Mouse (Mus musculus) liver (tissue): ENCODE data around the gene Selenon.

ENCODE experiments used
- DNase-seq: peaks from one replicate; pipeline ENCODE4 v3.0.0-alpha.2; 2020; ENCODE audit warnings: mixed read lengths

Selenon gene

DNA sequence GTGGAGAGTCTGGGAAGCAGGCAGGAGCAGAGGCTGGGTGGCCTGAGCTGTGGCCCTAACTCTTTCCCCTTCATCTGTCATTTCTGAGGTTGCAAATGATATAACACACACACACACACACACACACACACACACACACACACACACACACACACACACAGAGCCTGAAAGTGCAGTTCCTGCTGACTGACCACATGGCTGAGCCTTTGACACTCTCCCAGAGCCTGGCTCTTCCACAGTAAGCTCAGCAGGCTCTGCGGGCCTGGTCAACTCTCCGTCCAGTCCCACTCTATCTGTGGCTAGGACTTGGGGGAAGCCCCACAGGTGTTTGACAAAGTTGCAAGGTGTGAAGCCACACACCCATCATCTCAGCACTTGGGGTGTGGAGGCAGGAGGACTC, 25.3 kb upstream of the Selenon start:
- DNase-seq = no peak

DNA sequence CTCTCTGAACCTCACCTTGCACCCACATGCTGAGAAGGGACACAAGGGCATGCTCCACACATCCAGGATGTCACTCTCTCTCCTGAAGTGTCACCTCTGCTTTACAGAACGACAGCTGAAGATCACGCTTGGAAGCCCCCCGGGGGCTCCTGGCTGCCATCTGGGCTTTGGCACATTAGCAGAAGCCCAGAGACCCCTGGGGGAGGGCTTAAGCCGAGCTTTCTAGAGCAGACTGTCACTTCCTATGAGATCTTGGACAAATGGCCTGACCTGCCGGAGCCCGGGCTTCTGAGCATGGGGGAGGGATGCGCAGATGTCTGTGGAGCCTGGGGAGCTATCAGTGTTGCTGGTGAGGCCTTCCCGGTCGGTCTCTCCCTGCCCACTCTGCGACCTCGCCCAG, 23.5 kb upstream of the Selenon start:
- no peak for DNase-seq

DNA sequence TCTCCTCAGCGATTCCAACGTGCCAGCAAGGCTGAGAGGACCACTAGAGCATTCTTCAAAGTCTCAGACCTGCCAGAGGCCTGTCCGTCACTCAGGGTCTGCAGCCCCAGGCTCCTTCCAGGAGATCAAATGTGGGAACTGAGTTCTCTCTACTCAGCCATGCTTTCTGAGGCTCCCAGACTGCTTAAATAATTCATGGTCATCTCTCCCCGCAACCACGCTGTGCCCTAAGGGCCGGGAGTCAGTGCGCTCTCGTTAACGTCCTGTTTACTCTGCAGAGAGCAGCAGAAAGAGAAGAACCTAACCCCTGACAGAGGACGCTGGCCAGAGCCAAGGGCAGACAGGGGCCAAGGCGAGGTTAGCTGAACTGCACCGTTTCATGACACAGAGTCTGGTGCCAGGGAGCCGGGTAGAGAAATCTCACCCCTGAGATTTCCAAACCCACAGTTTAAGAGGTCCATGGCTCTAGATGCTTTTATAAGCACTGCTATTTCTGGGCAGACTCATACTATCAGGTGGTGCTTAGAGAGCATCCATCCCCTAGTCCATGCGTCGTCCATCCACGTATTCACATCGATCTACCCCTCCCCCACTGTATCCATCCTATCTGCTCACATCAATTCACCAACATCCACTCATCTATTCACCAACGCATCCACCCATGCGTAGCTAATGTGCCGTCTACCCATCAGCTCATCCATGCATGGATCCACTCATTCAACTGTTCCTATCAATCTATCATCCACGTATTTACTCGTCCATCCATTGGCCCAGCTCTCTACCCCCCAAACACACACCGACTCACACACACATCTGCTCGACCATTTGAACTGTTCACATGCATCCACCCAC, 20.7 kb upstream of the Selenon start:
- DNase-seq = no peak

DNA sequence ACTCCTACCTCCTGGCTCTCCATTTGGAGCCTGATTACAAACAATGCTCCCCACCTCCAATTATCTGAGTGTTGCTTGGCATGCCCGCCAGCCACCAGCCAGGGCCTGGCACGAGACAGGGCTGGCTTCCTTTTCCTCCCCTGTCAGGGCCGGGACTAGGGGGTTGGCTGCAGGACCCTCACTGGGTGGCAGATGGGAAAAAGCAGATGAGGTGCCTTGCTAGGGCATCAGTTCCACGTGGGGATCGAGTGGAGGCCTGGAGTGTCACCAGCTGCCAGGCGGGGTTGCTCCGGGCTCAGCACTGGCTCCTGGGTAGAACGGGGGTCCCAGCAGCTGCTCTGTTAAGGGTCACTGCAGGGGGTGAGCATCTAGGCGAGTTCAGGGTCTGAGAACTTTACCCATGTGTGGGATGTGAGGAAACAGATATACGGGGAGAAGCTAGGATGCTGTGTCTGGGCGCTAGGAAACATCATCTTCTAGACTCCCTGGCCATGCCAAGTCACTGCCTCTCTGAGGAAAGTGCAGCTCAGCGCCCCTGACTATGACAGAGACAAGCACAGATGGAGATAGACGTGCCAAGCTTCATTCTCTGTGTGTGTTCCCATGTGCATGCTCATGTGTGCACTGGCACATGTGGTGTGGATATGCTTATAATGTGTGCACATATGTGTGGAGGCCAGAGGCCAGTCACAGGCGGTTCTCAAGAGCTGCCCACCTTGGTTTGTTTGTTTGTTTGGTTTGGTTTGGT, 18.9 kb upstream of the Selenon start:
- no peak for DNase-seq

DNA sequence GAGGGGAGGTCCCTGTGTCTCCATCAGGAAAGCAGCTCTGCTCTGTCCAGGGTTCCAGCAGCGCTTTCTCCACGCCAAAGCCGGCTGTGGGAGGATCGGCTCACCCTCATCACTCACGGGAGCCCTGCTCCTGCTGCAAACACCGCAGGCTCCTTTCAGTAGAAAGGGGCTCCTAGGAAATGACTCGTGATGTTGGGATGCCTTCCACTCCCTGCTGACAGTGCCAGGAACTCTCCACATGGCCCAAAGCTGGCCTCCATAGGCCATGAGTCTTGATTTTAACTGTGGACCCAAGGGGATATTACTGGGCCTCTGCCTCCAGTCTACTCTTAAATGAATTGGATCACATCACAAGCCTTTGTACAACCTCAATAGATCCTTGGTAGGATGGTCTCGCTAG, 17.9 kb upstream of the Selenon start:
- DNase-seq = no peak

DNA sequence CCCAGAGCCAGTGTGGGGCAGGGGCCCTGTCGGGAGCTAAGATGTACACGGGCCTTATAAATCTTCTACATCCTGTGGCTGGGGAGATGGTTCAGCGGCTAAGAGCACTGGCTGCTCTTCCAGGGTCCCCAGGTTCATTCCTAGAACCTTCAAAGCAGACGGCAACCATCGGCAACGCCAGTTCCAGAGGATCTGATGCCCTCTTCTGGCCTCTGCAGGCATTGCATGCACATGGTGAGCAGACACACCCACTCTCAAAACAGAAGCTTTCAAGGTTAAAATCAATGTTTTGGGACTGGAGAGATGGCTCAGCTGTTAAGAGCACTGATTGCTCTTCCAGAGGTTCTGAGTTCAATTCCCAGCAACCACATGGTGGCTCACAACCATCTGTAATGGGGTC, 17.2 kb upstream of the Selenon start:
- DNase-seq = peak; percentile 36

DNA sequence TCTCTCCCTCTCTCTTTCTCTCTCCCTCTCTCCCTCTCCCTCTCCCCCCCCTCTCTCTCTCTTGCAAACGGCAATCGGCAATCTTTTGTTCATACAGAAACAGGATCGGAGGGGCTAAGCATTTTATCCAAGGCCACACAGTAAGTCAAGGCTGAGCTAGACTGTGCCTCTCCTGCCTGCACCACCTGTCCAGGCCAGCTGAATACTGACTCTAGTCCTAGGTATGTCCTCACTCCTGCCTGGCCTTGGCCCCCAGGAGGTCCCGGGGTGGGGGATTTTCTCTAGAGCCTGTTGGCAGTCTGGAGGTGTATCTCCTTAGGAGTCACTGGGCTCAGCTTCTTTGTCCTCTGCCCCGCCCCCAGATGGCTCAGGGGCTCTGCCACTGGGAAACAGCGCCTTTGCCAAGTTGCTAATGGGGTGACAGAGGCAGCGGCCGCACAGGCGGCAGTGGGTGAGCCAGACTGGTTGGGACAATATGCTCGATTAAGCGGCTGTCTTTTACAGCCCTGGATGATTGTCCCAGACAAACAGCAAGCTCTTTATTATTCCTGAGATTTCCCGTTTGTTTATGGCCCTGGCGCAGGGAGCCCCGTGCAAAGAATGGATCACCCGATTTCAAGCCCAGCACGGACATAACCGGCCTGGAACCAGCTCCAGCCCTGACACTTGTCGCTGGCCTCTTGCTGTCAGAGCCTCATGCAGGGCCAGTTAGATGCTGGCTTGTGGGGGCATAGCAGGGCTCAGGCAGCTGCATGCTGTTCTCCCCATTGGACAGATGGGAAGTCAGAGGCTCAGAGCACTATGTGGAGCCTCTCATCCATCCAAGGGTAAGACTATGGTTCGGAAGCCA, 15.6 kb upstream of the Selenon start:
- DNase-seq = no peak

DNA sequence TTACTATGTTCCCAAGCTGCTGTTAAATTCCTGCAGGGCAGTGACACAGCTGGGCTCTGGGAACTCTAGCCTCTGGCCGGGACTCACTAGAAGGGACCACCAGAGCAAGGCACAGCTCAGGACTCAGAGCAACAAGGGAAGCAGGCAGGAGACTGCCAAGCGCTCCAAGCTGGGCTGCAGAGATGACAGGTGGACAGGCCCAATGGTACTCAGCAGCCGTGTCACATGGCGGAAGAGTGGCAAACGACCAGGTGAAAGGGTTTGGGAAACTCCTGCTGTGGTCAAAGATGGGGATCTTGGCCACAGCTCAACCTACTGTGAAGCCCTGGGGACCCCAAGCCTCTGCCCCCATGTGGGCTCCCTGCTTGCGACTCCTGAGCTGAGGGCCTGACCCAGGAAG, 12.1 kb upstream of the Selenon start:
- DNase-seq = no peak

DNA sequence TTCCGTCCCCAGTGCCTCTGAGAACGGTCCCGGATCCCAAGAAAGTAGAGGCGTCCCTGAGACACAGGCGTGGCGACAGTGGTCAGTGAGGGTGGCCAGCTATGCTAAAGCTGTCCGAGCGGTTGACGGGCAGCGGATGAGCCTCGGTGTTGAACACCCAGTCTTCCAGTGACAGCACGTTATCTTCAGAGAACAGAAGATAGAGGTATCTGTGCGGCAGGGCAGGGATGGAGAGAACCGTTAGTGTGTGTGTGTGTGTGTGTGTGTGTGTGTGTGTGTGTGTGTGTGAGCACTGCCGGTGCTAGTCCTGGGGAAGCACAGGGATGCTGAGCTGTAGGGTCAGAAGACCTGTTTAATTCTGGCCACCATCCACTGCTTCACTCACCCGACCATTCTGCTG, 11.7 kb upstream of the Selenon start:
- peak; percentile 34 for DNase-seq

DNA sequence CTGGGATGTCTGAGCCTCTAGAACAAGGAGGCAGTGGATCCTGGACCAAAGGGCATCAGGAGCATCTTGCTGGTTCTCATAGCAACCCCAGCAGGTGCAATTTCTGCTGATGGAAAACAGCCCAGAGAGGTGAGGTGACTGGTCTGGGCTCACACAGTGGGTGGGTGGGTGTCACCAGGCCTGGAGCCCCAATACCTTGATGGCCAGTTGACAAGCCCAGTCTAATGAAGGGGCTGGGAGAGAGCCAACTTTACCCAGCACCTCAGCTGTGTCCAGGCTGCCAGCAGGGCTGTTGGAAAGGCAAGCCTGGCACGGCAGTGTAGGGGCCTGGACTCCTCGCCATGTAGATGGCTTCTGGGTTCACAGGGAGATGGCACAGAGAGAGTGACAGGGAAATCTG, 10.0 kb upstream of the Selenon start:
- DNase-seq = no peak

DNA sequence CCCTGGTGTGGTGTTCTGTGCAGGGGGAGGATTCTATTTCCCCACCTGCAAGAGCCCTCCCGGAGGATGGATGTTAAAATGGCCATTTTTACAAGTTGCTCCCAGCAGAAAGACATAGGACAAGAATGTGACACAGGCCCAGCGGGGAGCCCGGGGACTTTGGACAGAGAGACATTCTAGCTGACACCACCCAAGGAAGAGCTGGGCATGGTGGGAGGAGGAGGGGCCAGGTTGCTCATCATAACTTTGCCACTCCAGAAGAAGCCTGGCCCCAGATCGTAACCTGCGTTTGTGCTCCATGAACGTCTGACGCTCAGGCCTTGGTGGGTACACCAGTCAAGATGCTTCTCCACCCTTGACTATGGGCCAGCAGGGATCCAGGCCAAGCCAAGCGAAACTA, 8.7 kb upstream of the Selenon start:
- DNase-seq = no peak

DNA sequence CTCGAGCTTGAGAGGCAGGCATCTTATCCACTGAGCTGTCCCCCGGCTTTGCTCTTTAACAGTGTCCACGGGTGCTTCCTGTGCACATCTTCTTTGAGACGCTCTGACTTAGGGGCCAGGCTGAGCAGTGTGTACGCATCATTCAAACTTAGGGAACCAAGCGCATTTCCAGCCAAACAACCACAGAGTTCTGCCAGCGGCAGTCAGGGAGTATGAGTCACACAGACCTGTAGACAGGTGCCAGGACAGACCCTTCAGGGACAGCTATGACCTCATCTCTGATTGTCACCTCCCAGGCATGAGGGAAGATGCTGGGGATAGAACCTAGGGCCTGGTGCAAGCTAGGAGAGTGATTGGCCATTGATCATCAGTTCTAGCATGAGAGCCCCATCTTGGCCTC, 7.2 kb upstream of the Selenon start:
- no peak for DNase-seq

DNA sequence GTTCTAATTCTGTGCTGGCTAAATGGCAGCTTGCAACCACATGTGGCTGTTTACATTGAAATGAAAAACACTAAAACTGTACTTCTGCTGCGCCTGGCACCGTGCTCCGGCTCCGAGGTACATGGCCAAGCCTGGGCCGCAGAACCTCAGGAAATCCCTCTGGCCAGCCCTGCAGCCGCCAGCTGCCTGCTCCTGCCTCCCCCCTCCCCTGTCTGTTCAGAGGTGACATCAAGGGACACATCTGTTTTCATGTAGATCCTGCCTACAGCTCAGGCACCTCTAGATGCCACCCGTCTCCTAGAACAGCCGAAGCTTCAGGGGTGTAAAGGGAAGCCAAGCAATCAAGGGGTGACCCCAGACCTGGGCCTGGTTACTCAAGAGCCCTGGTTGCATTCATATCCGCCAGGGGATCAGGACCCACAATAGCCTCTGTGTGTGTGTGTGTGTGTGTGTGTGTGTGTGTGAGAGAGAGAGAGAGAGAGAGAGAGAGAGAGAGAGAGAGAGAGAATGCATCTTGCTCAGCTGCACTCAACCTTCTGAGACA, 6.7 kb upstream of the Selenon start:
- no peak for DNase-seq

DNA sequence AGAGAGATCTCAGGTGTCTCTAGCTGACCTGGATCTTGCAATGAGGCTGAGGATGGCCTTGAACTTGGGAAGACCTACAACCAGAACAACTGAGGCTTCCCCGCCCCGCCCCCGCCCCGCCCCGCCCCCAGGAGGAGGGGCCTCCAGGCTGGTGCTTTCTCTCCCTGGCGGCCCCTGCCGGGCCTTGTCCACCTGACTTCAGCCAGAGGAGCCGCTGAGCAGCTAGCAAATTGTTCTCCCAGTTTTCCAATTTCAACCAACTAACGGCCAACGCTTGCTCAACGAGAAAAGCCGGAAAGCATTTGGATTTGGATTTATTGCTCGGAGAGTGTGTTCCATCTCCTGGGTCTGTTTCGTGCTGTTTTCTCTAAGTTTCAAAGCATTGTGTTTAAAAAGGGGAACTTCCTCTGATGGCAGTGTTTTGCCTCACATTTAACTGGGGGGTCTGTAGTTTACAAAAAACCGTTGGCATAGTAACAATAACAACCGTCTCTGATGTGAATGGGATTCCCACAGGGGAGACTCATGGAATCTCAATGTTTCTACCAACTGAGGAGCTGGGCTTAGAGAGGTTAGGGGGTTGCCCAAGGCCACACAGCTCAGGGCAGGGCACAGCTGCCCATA, 5.8 kb upstream of the Selenon start:
- peak; percentile 71 for DNase-seq

DNA sequence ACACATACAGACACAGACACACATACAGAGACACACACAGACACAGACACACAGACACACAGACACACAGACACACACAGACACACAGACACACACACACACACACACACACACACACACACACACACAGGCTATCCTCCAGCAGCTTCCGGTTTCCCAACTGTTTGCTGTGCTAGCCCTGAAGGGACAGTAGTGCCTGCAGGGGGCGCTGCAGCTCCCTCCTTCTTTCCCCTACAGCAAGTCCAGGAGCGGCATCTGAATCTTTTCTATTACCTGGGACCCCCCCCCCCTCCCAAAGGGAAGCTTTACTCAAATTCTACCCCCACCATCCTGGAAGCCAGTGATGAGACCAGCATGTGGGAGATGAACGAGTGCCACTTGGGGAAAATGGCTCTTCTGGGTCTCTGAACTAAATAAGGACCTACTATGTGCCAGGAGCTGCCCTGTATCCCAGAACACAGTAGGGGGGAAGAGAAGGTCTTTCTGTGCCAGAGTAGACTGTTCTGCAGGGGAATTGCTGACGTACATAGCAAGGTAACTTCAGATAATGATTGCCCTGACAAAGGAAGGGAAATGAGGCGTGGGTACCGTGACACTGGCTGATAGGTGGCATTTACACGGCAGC, 4.1 kb upstream of the Selenon start:
- DNase-seq = peak; percentile 57

DNA sequence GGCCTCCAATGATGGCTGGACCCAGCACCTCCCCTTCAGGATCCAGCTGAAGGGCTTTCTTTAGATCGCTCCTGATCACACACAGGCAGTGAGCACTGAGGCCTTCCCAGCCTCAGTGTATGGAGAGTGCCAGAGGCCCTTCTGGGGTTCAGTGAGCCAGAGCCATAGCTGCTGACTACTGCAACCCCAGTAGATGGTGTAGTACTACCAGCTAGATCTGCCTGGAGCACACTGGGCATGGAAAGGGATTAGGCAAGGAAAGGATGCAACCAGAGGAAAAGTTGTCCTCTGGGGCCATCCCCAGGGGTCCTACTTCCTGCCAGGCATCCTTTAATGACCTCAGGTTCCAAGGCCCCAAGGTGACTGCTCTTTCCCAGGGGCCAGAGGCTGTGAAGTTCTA, 1.7 kb upstream of the Selenon start:
- DNase-seq = no peak

DNA sequence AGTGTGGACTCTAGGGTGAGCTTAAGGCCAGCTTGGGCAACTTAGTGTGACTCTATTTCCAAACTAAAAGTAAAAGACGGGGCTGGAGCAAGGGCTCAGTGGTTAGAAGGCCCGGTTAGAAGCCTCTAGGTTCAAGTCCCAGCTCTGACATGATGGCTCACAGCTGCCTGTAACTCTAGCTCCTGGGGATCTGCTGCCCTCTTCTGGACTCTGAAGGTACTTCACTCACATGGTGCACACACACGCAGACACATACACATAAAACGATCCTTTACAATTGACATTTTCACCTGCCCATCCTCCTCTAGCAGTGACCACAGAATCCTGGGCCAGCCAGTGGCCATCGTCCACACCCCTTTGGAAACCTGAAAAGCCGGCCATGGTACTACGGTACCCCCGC, 2.1 kb downstream of the Selenon start:
- DNase-seq = no peak

DNA sequence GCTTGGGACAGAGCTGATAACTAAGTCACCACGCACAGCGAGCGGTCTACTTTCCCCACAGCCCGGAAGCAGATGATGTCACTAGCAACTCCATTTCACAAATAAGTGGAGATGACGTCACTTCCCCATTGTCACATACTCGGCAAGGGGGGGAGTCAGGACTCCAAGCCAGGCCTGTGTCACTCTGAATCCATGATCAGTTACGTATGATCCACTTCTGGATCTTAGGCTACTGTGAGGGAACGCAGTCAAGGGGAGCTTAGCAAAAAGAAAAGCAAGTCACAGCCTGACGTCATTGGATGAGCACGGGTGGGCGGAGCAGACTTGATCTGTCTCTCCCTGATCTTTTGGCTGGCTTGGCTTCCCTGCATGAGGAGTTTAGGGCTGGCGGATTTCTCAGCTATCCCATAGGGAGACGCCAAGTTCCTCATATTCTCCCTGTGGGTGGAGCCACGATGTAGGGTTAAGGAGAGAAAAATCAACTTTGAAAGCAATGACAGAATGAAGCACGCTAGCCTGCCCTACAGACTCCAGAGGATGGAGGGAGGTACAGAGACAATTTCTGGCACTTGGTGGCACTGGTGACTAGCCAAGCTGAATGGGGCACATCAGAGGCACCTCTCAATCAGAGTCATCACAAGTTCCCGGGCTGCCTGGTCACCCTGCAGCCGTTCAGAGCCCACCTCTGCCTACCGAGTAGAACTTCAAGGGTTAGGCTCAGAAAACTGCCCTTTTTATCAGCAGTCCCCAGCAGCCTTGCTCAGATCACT, 3.6 kb downstream of the Selenon start:
- DNase-seq = peak; percentile 44

DNA sequence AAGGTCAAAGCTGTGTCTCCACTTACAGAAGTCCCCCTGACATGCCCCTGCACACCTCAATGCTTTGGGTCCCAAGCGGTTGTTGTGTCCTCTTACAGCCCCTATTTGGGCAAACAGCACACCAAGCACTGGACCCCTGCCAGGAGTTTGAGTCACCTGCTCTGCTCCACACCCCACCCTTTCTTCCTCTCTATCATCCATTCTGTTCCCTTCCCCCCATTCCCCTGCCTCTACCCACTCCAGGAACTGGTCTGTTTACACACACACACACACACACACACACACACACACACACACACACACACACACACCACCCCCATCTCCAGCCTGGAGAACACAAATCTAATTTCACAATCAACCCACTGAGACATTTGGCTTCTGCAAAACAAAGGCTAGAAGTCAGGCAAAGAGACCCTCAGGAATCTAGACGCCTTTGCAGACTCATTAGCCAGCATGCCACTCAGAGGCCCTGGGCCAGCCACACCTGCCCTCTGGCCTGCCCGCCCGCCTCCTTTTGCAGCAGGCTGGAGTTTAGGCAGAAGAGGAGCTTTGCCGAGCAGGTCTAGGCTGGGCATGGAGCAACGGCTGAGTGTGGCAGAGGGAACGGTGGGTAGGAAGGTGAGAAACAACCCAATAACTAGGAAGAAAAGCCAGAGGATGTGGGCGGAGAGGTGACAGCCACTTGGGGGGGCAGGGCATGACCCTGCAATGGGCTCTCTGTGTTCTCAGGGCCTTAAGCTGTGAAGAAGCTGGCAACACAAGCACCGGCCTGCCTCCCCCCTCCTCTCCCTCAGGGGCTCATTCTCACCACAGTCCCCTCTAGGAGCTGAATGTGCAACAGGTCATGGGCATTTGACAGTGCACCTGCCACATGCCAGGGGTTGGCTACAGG, 4.9 kb downstream of the Selenon start:
- no peak for DNase-seq

DNA sequence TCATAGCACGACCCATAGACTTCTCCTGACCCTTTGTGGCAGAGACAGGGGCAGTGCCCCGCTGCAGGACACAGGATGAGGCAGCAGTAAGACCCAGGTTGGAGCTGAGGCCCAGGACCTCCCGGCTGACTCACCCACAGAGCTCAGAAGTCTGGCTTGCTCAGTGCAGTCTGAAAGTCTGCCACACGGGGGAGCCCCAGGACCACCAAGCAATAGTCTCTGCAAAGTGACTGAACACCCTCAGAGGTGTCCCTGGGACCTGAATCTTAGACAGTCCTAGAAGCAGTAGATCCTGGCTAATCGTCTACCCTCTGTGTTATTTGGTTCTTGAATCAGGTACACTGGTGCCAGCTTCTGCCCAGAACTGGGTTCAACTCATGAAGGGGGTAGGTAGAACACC, 8.7 kb downstream of the Selenon start:
- peak; percentile 90 for DNase-seq
